Mouse (Mus musculus) erythroblast, adult 5-6 weeks (primary cell): ENCODE measurements around the gene Nap1l5. TPM values are rescaled to one million over a fixed set of nuclear protein-coding genes. Genes with fewer than 3 reads are reported as not detected.

ENCODE experiments used
- ATAC-seq: replicated peaks from 2 replicates; pipeline ENCODE4 v1.8.0; 2016; ENCODE audit warnings: moderate number of reproducible peaks, mild to moderate bottlenecking, moderate TSS enrichment, inconsistent platforms; ENCODE audit not compliant: poor library complexity, low FRiP score, severe bottlenecking
- total RNA-seq, 2 experiments: library from RNA; stranded (forward) in 1 of 2; stranded (reverse) in 1 of 2; fragments of 150-400 nt in 1 of 2; fragments of 200-764, 138-1000 nt in 1 of 2; gene quantifications; 2 replicates each; pipeline versions ENCODE4 v1.2.3 to v1.2.4; 2015 to 2017; ENCODE audit warnings: low replicate concordance in 2 of 2

Gene Nap1l5
- total RNA-seq (2015; ENCODE audit: low replicate concordance), result not detected in 2 replicates
- not detected in 2 replicates for total RNA-seq (2017; ENCODE audit: low replicate concordance)

DNA sequence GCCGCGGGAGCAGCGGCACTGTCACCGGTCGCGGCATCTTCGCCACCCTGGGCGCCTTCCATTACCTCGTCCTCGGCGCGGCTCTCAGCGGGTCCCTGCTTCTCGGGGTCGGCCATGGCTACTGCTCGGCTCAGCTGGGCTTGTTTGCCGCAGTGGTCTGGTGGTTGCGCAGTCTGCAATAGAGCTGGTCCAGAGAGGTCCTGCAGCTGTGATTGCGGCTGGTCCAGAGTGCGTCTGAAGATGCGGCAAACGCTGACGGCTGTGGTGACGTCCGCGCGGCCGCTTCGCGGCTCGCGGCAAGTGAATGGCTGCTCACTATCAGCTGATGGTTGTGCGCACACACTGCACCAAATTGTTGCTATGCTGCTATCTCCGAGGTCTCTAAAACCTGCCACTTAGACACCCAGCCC, at the start of gene Nap1l5:
Gene Nap1l5, minus strand, starts transcription at position 225 of the 410 bp plus-strand sequence.
- no peak for ATAC-seq

GRCm38 (mm10) chr6:58951128-58951992, 44.5 kb upstream of the Nap1l5 start:
- no peak for ATAC-seq

DNA sequence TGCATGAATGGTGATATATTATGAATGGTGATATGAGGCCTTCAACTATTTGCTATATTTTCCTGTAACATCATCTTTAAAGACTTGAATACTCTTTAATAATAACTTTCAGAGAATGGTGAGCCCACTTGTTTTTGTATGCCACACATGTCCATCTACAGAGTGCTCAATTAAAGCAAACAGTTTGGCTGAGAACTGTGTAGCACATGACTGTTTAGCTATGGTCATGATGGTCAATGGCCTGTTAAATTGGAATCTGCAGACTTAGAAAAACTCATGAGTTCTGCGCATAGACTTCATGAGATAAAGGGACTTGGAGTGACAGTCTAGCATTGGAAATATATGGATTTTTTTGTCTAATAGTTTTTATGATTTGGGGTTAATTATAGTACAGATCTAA, 43.5 kb upstream of the Nap1l5 start:
- ATAC-seq, result no peak

DNA sequence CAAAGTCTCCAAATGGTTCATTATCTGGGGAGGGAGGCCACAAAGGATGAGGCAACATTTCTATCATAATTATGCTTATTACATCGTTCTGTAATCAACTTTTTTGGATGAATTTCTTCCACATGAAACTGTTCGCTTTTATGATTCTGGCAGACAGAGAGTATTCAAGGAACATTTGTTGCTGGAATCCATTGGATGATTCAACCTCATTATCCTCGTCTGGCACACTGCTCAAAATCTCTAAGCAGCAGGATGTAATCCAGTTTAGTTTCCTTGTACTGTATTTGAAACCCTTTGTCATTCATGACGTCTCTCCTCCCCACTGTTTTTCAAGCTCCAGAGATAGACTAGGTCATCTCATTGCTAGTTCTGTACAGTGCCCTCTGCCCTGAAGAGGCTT, 40.0 kb upstream of the Nap1l5 start:
- no peak for ATAC-seq

- ATAC-seq, result no peak
Observed at GRCm38 (mm10) chr6:58946246-58946645, 39.4 kb upstream of the Nap1l5 start.

- ATAC-seq, result no peak
Observed at GRCm38 (mm10) chr6:58943958-58944357, 37.1 kb upstream of the Nap1l5 start.

GRCm38 (mm10) chr6:58942276-58942675, 35.4 kb upstream of the Nap1l5 start:
- ATAC-seq, result no peak

GRCm38 (mm10) chr6:58937726-58938125, 30.9 kb upstream of the Nap1l5 start:
- no peak for ATAC-seq

- no peak for ATAC-seq
Observed at GRCm38 (mm10) chr6:58934144-58934543, 27.3 kb upstream of the Nap1l5 start.

- no peak for ATAC-seq
Observed at GRCm38 (mm10) chr6:58933189-58933913, 26.5 kb upstream of the Nap1l5 start.

GRCm38 (mm10) chr6:58932515-58933188, 25.8 kb upstream of the Nap1l5 start:
- no peak for ATAC-seq

DNA sequence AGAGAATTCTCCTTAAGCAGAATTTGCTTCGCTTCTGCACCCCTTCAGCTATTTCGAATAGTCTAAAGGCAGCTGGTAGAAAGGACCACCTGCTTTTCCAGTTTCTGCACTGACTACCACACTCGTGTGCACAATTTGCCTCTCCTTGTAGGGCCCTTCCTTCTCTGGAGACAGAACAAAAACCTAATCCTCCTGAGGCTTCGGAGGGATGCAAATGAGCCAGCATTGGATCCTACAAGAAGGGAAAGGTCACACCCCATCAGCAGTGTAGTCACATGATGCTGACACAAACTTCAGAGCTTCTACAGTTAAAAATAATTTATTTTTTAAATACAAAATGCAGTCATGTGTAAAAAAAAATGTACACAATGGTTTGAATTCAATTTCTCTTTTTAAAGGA, 24.3 kb upstream of the Nap1l5 start:
- no peak for ATAC-seq

- no peak for ATAC-seq
Observed at GRCm38 (mm10) chr6:58929911-58930431, 23.1 kb upstream of the Nap1l5 start.

DNA sequence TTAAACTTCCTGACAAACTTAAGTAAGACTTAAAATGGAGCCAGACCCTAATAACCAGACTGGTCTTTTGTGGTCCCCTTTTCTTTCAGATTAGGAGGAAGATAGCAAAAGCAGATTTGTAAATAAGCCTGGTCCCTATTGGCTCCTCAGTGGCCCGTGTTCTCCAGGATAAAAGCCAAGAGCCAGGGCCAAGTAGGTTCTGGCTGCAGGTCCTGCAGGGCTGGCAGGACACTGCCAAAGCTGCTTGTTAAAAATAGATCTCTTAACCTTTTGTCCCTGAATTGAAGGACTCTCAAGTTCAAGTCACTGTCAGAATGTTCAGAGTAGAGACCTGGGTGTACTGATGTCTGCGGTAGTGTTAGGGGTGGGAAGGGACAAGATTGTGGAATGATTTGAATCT, 21.0 kb upstream of the Nap1l5 start:
- no peak for ATAC-seq

DNA sequence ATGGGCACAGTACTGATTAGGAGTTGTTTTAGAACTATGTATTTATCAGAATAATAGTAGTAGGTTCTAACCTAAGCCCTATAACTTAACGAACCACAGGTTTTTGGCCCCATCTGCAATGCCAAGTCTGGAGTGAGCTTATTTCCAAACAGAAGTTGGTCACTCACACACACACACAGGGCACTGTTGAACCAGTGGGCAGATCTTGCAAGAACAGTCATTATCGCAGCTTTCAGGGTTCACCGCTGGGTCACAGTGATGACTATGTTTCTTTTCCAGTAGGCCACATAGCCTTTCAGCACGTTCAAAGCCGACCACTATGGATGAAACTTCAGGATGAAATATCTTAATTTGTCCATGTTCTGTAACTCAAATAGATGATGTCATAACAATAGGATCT, 15.6 kb upstream of the Nap1l5 start:
- ATAC-seq, result no peak

DNA sequence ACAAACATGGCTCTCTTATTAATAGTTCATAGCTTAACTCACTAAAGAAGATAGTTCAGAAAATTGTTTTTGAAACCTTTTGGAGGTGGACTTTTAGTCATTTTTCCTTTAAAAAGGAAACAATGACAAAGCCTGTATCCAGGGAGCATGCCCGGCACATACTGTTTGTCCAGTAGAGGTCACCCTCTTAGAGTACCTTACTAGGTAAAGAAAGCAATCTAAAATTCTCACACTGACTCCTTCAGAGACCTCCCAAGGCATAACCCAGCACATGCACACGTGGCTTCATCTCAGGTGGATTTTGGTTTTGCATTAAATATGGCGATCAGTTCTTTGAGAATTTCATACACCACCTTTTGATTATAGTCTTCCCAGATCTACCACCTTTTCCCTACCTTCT, 14.7 kb upstream of the Nap1l5 start:
- ATAC-seq, result no peak

GRCm38 (mm10) chr6:58920735-58921134, 13.9 kb upstream of the Nap1l5 start:
- ATAC-seq, result no peak

DNA sequence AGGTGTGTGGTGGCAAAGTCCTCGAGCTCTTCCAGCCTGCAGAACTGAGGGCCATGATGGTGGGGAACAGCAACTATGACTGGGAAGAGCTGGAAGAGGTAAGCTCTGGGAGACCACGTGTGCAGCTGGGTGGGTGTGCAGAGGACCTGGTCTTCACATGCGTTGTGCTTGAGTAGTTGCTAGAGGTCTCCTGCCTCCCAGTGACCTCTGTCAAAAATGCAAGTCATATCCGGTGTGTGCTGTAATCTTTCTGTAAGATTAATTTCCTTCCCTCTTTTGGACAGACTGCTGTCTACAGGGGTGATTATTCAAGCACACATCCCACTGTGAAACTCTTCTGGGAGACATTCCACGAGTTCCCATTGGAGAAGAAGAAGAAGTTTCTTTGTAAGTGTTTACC, 9.6 kb upstream of the Nap1l5 start:
- ATAC-seq, result no peak

DNA sequence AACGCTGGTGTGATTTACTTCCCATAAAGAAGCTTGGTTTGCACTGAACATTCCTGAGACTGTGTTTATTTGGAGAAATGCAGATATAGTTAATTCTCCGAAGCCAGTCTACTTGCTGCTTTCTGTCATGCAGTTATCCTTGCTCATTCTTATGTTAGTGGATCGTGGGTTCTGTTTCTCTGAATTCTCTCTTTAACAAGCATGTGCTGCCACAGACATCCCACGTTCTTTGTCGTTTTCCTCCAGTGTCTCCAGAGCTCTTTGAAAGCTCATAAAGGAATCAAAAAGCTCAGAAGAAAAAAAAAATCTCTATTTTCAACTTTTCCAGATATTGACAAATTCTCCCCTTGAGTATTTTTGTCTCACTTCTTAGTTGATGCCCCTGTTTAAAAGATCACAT, 7.1 kb upstream of the Nap1l5 start:
- ATAC-seq, result no peak

DNA sequence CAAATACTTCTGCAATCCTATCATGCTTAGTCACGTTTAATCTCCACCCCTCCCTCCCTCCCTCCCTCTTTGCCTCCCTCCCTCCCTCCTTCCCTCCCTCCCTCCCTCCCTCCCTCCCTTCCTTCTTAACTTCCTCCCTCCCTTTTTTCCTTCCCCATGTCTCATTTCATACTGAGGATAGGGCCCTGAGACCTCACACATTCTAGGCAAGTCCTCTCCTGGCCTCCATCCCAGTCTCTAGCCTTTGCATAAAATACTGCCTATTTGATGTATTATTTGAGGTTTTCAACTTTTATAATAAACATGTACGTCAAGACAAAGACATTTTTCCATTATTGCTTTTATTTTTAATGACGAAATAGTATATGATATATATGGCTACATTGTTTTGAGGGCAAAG, 6.7 kb upstream of the Nap1l5 start:
- ATAC-seq, result no peak
